8 mouse cellular contexts compared by ENCODE assay signal in the genomic region with DNA sequence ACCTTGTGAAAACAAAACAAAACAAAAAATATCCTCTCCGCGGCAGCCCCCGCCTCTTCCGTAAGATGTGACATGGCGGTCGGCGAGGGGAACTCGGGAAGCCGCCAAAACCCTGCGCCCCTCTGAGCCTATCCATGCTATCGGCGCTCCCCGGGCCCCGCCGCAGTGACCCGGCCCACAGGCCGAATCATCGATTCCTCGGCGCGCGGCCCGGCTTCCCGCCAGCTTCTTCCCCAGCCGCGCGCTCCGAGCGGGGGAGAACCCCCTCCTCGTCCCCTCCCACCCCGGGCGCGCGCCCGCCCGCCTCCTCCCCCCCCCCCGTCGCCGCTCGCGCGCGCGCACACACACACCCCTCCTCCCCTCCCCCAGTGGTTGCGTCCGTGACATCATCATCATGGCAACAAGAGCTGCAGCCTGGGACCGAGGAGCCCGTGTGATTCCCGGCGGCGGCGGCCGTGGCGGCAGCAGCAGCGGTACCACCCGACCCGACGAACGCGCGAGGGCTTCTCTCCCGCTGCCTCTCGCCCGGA. TPM values are rescaled to one million over a fixed set of nuclear protein-coding genes. Genes with fewer than 3 reads are reported as not detected.
DNase-seq lines count a peak whose midpoint lies in the region; ATAC-seq and TF ChIP-seq lines count a peak whose summit lies in the region.

A gene (plus strand): TSS at position 383 of the 530 bp plus-strand sequence.

- DNase-seq in MEL-GATA-1-ER (ENCODE audit: extremely low read depth, low read depth): peak; percentile 64
- peak in 1 of 2 experiments; percentile 92 for DNase-seq in cerebellum, adult 2 months
- DNase-seq in forelimb bud, embryonic 11.5 days (ENCODE audit: low read depth, low spot score): peak; percentile 93
- DNase-seq in heart, postnatal 4 days: peak; percentile 94
- DNase-seq in layer of hippocampus, adult 8-10 months (ENCODE audit: low spot score in 2 of 2): peak; percentile 78 to 84
- peak; percentile 97 for DNase-seq in lung, embryonic 14.5 days
- DNase-seq in testis, postnatal 14 days (ENCODE audit: low spot score): peak; percentile 94

- H3K36me3 ChIP-seq in lung, embryonic 14.5 days (ENCODE audit: insufficient read depth): no peaks in the 10 kb centered on the region

- ATAC-seq in lung, embryonic 14.5 days (ENCODE audit: insufficient read depth): peak; percentile 85
- peak; percentile 63 for ATAC-seq in neutrophil, adult 5-6 weeks (ENCODE audit: extremely low read depth, insufficient number of reproducible peaks, low FRiP score, poor library complexity, severe bottlenecking)

- H3K4me2 ChIP-seq in lung, embryonic 14.5 days: peak within 1 kb of the TSS; percentile 70

- H3K27ac ChIP-seq in cerebellum, adult 2 months (ENCODE audit: insufficient read depth, low read length): peak within 1 kb of the TSS; percentile 99
- peak within 1 kb of the TSS; percentile 100 for H3K27ac ChIP-seq in lung, embryonic 14.5 days (ENCODE audit: low read depth)

- H3K4me3 ChIP-seq in cerebellum, adult 2 months (replicated peaks; ENCODE audit: insufficient read depth, low read depth, low read length): peak within 1 kb of the TSS; percentile 84
- peak within 1 kb of the TSS; percentile 87 for H3K4me3 ChIP-seq in lung, embryonic 14.5 days (ENCODE audit: low read depth, low read length)

- TF ChIP-seq POLR2A in cerebellum, adult 2 months (IDR thresholded peaks at IDR 0.05; ENCODE audit: borderline replicate concordance, insufficient read depth, low read length): peak; percentile 53

- H3K9me3 ChIP-seq in lung, embryonic 14.5 days (ENCODE audit: low read depth, low read length): peaks cover 5% of the 10 kb centered on the region; the same call in 1 of the 2 replicates

- under 1% methylated on average over 51 of the region's 64 CpGs for WGBS in cerebellum, adult 2 months
- 0% methylated on average over 56 of the region's 64 CpGs for WGBS in lung, embryonic 14.5 days

- no peak for TF ChIP-seq CTCF in cerebellum, adult 2 months (IDR thresholded peaks at IDR 0.05; ENCODE audit: borderline replicate concordance, insufficient read depth, low read depth, low read length)
- no peak for TF ChIP-seq CTCF in lung, embryonic 14.5 days (IDR thresholded peaks at IDR 0.05; ENCODE audit: low read depth)

- peak within 1 kb of the TSS; percentile 95 for H3K9ac ChIP-seq in lung, embryonic 14.5 days

- no peaks in the 10 kb centered on the region for H3K27me3 ChIP-seq in cerebellum, adult 2 months (ENCODE audit: control insufficient read depth, insufficient read depth, low read length)
- no peaks in the 10 kb centered on the region for H3K27me3 ChIP-seq in lung, embryonic 14.5 days (ENCODE audit: insufficient read depth, low read length)

- H3K4me1 ChIP-seq in cerebellum, adult 2 months (ENCODE audit: control insufficient read depth, insufficient read depth, low read length): peaks cover 3% of the 10 kb centered on the region
- H3K4me1 ChIP-seq in lung, embryonic 14.5 days (ENCODE audit: insufficient read depth): no peaks in the 10 kb centered on the region

RNA-seq across cellular contexts. Expression of the gene that starts here (rescaled TPM):
- polyA plus RNA-seq in cerebellum, adult 2 months (2012; rRNA removed): 51.9 and 59.2 TPM in 2 replicates
- 10 to 100 TPM; 32.7 to 34.1 TPM for total RNA-seq in heart, postnatal 4 days (2021)
- total RNA-seq in layer of hippocampus, adult 8-10 months (2022): 10 to 100 TPM; 34.3 to 40.5 (median 37.6) TPM
- polyA plus RNA-seq in lung, embryonic 14.5 days (2014; fragmentation: Nextera tagmentation; extraction: Ambion mirVana): 30.3 TPM in 2 replicates
- 36.4 and 37.3 TPM in 2 replicates for total RNA-seq in neutrophil, adult 5-6 weeks (2017)
